Mouse (Mus musculus): ENCODE results near the gene Sergef.

The Sergef gene

DNA sequence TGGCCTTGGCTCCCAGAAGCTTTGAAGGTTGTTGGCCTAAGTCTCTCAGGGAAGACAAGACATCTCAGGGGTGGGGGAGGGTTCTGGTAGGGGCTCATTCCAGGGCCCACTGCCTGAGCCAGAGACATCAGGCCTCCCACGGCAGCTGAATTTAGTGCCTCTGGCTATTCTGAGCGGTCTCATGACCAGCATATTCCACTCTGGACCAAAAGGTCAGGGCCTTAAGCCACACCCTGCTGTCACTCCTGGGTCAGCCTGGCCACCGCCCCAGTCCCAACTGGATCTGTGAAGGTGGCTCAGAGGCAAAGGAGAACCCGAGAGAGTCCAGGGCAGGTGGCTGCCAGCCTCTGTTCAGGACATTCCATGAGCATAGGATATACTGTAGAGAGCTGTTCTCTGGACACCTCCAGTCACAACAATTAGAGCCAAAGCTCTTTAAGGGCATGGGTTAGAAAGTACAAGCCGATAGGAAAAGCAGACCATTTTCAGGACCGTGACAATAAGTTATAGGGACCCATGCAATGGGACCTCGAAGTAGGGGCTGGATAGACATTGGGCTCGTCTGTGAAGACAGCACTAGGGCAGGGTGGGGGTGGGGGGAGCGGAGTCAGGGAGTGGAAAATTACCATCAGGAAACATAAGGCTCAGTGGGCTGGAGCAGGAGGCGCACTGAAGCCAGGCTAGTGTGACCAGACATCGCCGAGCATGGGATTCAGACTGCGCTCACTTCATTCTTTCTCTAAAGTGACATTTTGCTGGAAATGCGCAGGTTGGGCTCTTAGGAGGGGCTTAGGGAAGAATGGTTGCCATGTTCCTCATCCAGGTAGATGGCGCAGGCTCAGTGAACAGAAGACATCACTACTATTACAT, 235.8 kb downstream of the Sergef start:
- DNase-seq (ENCODE audit: low spot score), result no peak

DNA sequence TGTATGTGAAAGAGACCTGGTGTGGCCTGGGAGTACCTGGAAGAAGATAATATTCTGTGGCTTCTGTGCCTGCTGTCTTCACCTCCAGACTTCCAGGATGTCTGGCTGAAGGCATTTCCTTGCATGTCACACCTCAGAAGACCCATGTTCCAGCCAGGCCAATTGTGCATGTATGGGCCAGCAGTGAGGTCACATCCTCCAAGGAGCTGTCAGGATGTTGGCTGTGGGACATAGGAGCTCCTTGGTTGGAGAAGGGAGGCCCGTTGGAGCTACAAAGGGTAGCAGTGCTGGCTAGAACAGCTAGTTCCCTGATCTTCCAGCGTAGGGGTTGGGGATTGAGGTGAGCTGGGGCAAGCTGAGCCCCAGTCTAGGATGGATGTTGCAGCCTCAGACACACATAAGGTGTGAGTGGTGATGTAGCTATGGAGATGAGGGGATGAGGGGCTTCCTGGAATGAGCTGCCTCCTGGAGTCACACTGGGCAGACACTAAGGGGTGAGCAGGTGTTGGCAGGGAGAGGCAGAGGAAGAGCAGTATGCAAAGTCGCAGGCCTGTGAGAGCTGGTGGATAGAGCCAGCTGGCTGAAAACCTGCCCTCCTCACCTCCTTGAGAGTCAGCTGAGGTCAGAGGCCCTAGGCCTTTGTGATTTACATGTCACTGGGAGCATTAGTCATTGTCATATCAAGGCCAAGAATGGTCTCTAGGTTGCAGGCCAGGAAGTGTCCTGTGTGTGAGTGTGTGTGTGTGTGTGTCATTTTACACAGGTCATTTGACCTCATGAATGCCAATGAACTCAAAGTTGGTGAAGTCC, 238.0 kb downstream of the Sergef start:
- no peak for DNase-seq (ENCODE audit: low spot score)

DNA sequence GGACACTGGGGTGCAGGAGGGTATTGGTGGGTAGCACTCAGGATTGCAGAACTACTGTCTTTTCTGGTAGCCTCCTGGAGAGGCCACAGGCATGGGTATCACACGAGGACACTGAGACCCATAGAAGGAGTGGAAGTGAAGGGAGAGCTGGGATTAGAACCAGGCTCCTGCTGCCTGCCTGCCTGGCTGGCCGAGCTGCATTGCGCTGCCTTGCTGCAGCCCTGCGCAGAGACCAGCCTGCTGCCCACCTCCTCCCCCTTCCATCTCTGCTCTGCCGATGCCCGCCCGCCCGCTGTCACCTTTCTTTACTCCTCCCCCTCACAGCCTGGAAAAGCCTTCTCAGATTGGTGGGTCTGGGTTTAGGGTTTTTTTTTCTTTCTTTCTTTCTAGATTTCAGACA, 239.3 kb downstream of the Sergef start:
- DNase-seq (ENCODE audit: low spot score), result no peak

DNA sequence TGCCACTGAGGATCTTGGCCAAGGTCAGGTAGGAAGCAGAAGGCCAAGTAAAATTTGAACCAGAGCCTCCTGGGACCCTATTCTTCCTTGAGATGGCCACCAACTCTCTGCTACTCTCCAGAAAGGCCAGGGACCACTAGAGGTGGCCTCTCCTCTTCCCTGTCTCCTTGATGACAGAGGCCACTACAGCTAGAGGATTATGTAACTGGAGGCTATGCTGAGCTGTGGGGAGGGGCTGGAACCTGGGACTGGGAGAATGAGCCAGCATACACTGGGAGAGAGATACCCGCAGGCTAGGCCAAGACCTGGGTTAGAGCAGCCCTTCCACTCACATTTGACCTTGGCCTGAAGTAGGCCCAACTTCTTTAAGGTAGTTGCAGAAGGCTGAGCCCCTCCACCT, 239.9 kb downstream of the Sergef start:
- no peak for DNase-seq (ENCODE audit: low spot score)

DNA sequence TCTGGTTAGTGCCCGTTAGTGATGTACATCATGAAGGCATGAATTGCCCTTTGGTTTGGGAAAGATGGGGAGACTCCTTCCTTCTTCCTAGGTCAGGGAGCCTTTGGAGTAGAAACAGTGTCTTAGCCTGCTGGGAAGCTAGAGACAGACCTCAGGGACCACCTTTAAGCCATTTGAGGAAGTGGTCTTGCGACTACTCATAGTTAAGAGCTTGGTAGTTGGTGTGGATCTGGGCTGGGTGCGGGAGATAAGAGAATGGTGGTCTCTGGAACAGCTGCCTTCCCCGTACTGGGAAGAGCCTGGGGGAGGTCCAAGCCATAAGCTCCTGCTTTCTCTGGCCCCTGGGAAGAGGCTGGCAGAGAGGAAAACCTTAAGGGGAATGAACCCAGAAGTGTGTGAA, 241.0 kb downstream of the Sergef start:
- no peak for DNase-seq (ENCODE audit: low spot score)

DNA sequence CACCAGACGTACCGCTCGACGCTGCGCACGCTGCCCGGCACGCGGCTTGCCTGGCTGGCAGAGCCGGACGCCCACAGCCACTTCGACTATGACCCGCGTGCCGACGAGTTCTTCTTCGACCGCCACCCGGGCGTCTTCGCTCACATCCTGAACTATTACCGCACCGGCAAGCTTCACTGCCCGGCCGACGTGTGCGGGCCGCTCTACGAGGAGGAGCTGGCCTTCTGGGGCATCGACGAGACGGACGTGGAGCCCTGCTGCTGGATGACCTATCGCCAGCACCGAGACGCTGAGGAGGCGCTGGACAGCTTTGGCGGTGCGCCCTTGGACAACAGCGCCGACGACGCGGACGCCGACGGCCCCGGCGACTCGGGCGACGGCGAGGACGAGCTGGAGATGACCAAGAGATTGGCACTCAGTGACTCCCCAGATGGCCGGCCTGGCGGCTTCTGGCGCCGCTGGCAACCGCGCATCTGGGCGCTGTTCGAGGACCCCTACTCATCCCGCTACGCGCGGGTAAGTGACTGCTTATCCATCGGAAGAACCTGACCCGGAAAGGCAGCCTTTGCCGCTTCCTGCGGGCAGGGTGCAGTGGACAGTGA, 241.8 kb downstream of the Sergef start:
- no peak for DNase-seq (ENCODE audit: low spot score)

DNA sequence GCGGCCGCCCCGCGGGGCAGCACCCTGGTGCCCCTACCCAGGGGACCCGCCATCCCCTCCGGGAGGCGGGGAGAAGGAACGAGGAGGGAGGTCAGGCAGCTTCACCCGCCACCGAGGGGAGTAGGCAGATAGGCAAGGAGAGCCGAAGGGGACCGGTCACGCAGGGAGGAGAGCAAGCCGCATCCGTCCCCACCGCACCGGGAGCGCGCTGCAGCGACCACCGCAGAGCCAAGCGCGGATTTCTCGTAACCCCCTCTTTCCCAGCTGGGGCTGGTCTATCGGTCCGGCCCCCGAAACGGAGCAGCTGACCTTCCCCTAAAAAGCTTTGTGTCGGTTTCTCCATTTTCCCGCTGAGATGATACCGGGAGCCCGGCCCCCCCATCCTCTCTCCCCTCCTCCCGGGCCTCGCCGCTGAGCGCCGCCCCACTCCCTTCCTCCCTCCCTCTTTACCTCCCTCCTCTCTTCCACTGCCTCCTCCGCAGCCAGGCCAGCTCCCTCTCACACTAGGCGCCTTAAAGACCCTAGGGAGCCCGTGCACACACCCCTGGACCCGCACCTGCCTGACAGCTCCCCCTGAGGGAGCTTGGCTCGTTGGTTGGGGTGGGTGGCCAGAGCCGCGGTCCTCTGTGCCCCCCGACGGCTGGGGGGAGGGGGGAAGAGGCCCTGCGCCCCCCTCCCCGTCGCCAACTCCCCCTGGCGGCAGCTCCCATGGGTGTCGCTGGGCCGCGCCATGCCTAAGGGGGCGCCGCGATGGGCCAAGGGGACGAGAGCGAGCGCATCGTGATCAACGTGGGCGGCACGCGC, 242.5 kb downstream of the Sergef start:
- DNase-seq (ENCODE audit: low spot score), result no peak

DNA sequence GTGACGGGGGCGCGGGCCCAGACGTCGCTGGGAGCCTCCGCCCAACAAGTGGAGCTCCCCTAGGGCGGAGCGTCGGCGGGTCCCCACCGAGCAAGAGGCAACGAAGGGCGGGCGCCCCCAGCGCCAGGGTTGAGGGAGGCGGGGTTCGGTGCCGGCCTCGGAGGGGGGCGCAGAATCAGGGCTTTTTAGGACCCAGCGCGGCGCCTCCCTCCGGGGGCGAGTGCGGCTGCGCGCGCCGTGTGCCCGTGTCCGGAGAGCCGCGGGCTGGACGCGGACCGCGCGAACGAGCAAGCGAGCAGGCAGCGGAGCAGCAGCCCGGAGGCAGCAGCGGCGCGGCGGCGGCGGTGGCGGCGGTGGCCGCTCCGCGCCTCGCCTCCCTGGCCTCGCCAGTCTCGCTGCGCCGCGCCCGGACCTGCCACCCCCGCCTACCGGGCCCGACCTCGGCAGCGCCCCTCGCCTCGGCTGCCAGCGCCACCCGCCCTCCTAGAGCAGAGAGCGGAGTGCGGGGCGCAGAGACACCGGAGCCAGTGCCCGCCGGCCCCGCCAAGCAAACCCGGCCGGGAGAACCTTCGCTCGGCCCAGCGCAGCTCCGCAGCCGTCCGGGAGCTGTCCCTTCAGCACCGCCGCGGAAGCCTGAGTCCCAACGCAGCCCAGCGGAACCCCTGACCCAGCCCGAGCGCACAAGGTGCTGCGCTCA, 243.2 kb downstream of the Sergef start, which contains the start of gene Kcnc1:
Gene Kcnc1, plus strand, starts transcription at position 267 of the 697 bp plus-strand sequence.
- DNase-seq (ENCODE audit: low spot score), result peak; percentile 78

DNA sequence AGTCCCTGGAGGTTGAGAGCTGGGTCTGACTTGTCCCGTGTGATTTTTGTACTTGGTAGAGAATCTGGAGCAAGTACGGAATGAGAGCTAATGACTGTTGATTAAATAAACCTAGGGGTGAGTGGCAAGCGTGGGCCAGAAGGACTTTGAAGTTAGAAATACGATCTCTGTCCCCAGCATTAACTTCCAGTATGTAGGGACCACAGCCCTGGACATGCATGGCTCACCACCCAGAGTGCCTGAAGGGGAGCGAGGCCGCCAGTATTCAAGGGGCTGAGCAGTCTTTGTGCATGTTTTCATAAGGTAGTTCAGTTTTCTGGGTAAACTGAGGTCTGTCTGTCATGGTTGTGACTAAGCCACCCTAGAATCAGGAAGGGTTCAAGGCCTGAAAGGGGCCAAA, 244.0 kb downstream of the Sergef start:
- no peak for DNase-seq (ENCODE audit: low spot score)

DNA sequence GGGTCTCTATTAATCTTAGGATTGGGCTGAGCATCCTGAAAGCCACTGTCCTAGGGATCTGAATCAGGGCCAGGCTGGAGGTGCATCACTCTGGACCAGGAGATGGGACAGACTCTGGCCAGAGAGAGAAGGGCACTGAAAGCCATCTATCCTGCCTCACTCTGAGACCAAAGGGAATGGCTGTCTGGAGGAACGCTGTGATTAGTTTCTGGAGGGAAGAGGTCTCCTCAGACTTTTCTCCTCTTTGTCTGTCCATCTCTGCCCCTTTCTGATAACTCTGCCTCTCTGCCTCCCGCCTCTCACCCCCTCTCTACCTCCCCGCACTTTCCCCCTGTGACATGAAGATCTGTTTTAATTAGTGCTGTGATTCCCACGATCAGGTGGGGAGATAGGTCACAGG, 244.7 kb downstream of the Sergef start:
- no peak for DNase-seq (ENCODE audit: low spot score)

DNA sequence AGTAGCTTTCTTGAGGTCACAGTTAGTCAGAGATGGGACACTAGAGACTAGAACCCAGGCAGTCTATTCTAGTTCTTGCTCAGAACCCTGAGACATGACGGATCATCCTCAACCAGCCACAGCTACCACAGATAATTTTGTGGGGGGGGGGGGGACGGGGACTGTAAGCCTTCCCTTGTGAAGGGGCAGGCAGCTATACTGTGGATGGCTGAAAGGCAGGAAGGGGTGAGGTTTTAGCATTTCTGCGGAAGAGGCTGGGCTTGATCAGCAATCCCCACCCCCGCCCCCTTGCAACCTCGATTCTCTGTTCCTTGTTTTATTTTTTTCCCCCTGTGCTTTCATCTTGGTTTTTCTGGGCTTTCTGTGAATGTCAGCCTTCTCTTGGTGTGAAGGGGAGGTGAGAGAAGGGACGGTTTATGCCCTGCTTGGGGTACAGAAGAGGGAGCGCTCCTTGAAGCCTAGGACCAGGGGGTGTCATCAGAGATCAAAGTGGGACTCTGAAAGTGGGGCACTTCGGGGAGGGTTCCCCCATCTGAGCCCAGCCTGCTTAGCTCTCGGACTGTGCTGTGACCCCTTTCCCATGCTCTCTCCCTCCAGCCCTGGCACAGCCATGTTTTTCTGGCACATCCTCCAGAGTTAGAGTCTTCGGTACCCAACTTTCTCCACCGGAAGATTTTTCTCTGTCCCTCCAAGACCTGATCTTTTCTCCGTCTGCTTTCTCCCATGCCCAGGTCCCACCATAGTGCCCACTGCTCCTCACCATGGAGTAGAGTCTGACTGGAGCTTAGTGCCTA, 245.7 kb downstream of the Sergef start:
- DNase-seq (ENCODE audit: low spot score), result no peak
